21 mouse cellular contexts compared by ENCODE assay signal in genomic region chr16:9498301-9498700, GRCm38 (mm10).
"Had no signal": no experiment of that assay in that cellular context is flagged by ENCODE, and none has a peak within 500 bp of the region (broad histone marks: within the 10 kb centered on the region; RNA-seq: fewer than 3 reads in every experiment).

No protein-coding gene starts in this region.

- H3K36me3 ChIP-seq: lung, embryonic 15.5 days; midbrain, embryonic 10.5 days; midbrain, embryonic 12.5 days; neural tube, embryonic 13.5 days; neural tube, embryonic 15.5 days had no signal

- H3K4me3 ChIP-seq: lung, embryonic 15.5 days; megakaryocyte, embryonic 14.5 days; midbrain, embryonic 10.5 days; midbrain, embryonic 12.5 days; neural tube, embryonic 13.5 days; neural tube, embryonic 15.5 days had no signal

- H3K4me1 ChIP-seq: megakaryocyte, embryonic 14.5 days; midbrain, embryonic 10.5 days; midbrain, embryonic 12.5 days had no signal

- H3K27ac ChIP-seq: lung, embryonic 15.5 days; macrophage; midbrain, embryonic 10.5 days; midbrain, embryonic 12.5 days; neural tube, embryonic 13.5 days; neural tube, embryonic 15.5 days had no signal

- ATAC-seq: liver, postnatal 0 days; lung, postnatal 0 days had no signal

- H3K4me2 ChIP-seq: lung, embryonic 15.5 days; midbrain, embryonic 12.5 days; neural tube, embryonic 13.5 days; neural tube, embryonic 15.5 days had no signal

- H3K27me3 ChIP-seq: lung, embryonic 15.5 days; megakaryocyte, embryonic 14.5 days; midbrain, embryonic 12.5 days; neural tube, embryonic 13.5 days; neural tube, embryonic 15.5 days had no signal

- H3K9me3 ChIP-seq: lung, embryonic 15.5 days; midbrain, embryonic 10.5 days; midbrain, embryonic 12.5 days; neural tube, embryonic 13.5 days; neural tube, embryonic 15.5 days had no signal

- DNase-seq: liver, postnatal 0 days; lung, adult 2 months; lung, postnatal 14 days; lung, postnatal 36 days; midbrain, embryonic 14.5 days; retina, postnatal 1 day; right cerebral cortex, adult 18-20 months; right cerebral cortex, postnatal 25 days; right cerebral cortex, postnatal 4 days; spleen, adult 18-20 months; thymus, adult 18-20 months; thymus, postnatal 14 days; thymus, postnatal 36 days had no signal

- H3K9ac ChIP-seq: liver, postnatal 0 days; lung, embryonic 15.5 days; midbrain, embryonic 12.5 days; neural tube, embryonic 13.5 days; neural tube, embryonic 15.5 days had no signal
